Mouse (Mus musculus): ENCODE data around the gene Eif5b. TPM values are rescaled to one million over a fixed set of nuclear protein-coding genes. Genes with fewer than 3 reads are reported as not detected.
"Not testable (repeated sequence)": the region's sequence is repeated elsewhere in the genome, so short reads cannot be mapped to it uniquely, and the experiment has no call there.

Eif5b gene
- 6.5 and 6.9 TPM in 2 replicates for polyA plus RNA-seq (2012; rRNA removed)

DNA sequence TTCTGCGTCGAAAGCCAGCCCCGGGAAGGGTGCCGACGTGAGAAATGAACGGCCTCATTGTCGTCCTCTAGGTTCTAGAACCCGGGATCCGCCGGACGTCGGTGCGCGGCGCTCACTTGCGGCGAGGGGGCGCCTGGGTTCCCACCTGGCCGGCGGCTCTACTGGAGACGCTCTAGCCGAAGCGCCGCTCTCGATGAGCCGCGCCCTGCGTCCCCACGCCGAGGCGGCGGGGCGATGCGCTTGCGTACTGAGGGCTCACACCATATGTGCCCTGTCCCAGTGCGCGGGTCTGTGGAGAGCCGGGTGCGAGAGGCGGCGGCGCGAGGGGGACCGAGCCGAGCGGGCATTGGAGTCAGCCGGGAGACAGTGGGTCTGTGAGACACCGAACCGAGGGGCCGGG lies at the start of gene Eif5b, which contains the start of gene Txndc9:
TSS of gene Eif5b (plus strand) at position 144 of the 400 bp plus-strand sequence.
TSS of gene Txndc9 (minus strand) at position 27 of the 400 bp plus-strand sequence.
- peak; percentile 73 for DNase-seq (ENCODE audit: low read depth, low spot score)
- under 1% methylated on average over 50 of the region's 50 CpGs for WGBS

DNA sequence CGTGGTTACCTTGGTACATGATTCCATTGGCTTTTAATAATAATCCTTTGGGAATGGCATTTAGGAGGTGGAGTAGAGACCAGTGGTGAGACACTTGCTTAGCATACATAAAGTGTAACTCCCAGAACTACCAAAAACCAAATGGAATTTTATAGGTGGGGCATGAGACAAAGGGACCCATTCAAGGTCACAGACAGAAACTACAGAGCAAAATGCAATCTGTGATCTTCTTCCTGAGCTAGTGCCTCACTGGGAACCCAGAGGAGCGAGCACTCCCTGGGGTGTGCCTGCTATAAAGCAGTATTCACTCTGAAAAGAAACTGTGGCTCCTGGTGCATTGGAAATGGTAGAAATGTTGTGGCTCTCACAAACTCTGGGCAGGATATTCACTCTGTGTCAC lies 48.9 kb upstream of the Eif5b start:
- DNase-seq (ENCODE audit: low read depth, low spot score): no peak
- WGBS: 46% methylated on average over 2 of the region's 2 CpGs

DNA sequence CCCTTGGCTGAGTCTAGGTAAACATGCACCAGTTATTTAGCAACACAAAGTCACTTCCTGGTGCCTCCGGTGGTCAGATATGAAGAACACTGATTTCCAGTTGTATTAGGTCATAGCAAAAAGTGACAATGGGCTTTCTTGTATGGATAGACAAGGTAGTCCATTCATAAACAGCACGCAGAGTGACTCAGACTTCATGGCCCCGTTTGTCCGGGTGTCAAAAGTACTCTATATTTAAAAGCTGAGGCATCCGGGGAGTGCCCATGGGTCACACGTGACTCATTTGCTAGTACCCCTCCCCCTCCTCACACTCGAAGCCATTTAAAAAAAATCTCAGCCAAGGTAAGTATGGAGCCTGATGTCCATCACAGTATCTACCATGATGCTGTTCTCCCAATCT lies 43.0 kb upstream of the Eif5b start:
- DNase-seq (ENCODE audit: low read depth, low spot score): no peak
- WGBS: 39% methylated on average over 7 of the region's 7 CpGs

DNA sequence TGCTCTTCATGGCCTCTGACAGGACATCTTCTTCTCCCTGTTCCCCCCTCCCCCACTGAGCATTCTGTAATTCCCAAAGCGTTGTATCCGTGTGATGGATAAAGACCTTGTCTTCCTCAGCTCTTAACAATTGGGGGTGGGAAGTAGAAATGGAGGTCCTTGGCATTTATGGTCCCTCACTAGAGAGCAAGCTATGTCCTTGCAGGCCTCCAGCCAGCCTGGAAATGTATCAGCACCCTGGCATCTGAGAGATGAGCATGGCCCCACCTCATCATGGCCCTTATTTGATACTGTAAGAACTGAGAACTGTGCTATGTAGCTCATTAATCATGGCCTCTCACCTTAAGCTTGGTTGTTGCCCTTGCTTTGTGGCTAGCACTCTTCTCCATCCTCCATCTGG lies 42.6 kb upstream of the Eif5b start:
- 89% methylated on average over 2 of the region's 2 CpGs for WGBS

DNA sequence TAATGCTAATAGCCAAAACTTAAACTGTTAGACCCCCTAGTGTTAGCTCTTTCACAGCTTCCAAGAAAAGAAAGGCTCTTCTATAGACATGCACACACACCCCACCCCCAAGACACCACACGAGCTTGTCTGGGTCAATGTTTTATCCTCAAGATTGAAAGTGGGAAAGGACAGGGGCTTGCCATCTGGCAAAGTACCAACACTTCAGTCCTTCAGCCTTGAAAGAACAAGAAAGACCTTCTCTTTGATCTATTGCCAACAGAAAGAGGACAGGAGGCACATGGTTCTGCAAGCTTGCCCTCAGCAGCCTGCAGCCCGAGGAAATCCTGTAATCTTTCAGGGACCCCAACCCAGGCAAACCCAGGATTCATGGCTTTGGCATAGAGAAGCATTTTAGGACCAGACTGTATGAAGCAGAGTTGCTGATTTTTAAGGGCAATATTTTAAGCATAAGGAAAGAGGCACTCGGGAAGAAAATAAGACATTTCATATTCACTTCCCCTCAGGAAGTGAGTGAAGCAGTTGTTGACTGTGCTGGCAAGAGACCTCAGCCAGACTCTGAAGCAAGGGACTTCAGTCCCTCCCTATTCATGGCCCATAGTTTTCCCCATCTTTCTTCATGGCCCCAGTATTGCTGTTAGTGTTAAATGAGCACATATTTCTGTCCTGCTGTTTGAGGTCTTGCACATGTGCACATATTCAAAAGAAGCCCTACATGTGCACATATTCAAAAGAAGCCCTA lies 40.9 kb upstream of the Eif5b start:
- WGBS: 18% methylated on average over 3 of the region's 3 CpGs
- DNase-seq (ENCODE audit: low read depth, low spot score): no peak

More for the DNA sequence above, 42.6 kb upstream of the Eif5b start:
- DNase-seq (ENCODE audit: low read depth, low spot score): no peak

DNA sequence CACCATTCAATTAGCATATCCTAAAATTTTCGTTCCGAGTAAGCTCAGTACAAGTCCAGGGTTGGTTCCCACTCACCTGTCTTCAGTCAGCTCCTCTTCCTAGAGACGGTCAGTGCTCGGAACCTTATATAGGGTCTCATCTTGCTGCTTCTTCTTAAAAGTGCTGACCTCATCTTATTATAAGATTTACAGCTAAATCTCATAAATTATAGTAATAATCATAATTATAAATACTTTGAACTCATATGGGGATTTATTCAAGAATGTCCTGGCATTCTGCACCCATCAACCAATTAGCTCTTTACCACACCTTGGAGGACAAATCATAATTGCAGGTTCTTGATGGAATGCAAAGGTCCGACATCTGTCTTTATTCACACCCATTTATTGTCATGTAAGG lies 40.2 kb upstream of the Eif5b start, which contains the start of gene Lyg1:
TSS of gene Lyg1 (minus strand) at position 101 of the 400 bp plus-strand sequence.
- 78% methylated on average over 5 of the region's 5 CpGs for WGBS
- no peak for DNase-seq (ENCODE audit: low read depth, low spot score)

DNA sequence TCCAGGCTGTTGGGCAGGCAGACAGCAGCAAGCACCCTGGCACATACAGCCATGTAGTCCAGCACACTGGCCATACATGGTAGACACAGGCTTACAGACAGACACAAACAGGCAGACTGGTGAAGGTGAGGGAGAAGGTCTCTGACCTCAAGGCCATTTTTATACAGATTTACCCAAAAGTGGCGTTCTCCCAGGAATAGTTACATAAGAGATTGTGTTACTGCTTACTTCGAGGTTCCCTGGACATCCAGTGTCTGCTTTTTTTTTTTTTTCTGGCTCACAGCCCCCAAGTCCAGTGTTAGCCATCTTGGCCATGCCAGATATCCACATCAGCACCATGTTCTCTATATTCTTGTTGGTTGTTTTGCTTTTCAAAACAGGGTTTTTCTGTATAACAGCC lies 39.3 kb upstream of the Eif5b start:
- 73% methylated on average over 2 of the region's 2 CpGs for WGBS

DNA sequence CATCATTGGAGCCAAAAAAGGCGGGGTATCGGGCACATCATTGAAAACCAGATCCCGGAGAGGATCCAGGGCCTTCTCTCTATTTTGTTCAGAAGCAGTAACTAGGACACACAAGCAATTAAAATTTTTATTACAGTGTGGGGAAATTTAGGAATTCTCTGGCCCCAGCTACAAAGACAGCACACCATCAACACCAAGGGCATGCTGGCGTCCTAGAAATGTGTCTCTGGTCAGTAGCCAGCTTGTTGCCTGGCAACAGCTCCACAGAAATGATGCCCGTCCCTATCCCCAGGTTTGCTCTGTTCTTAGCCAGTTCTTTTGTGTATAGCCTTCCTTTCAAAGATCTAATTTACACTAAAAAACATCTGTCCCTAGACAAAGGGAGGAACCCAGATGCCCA lies 38.3 kb upstream of the Eif5b start:
- DNase-seq (ENCODE audit: low read depth, low spot score): no peak
- 70% methylated on average over 5 of the region's 5 CpGs for WGBS

More for the DNA sequence above, 39.3 kb upstream of the Eif5b start:
- no peak for DNase-seq (ENCODE audit: low read depth, low spot score)

DNA sequence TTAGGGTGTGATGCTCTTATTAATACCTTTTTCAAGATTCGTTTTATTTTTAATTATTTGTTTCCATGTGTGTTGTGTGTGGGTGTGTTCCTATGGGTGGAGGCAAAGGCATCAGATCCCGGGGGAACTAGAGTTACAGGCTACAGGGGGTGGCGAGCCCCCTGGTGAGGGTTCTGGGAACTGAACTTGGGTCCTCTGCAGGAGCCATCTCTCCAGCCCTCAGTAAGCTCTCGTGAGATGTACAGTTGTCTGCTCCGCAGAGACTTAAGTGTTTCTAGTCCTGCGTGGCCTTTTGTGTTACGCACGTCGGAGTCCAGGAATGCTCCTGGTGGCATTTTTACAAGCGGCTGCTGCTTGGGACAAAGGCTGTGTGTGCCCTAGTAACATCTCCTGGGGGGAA lies 32.2 kb upstream of the Eif5b start:
- 43% methylated on average over 10 of the region's 10 CpGs for WGBS
- DNase-seq (ENCODE audit: low read depth, low spot score): no peak

DNA sequence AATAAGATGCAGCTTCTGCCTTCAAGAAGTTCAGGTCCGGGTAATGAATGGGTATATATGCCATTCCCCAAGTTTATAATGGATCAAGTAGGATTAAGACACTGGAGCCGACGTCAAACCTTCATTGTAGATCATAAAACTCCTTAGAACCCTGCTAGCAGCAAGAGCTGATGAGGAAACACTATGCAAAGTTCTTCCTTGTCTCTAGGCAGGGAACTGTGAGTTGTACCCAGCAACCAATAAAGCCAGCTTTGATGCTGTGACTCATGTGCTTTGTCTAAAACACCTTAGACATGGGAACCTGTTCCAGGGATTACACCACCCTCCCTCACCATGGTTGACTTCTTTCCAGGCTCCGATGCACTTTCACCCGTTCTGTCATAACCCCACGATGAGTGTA lies 29.1 kb upstream of the Eif5b start:
- 36% methylated on average over 6 of the region's 6 CpGs for WGBS
- peak; percentile 19 for DNase-seq (ENCODE audit: low read depth, low spot score)

DNA sequence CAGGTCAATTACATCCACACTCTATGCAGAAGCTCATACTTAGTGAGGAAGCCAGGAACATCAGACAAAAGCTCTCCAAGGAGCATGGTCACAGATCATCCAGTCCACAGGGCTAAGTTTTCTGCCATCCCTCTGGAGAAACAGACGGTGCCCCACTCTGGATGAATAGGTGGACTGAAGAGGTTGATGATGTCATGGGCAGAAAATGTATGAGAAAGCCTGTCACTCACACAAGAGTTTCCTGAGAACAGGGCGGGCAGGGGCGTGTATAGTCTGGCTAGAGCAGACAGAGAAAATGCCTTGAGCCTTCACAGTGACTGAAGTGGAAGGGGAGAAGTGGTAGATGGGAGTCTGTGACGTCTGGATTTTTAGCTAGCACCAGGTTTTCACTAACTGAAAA lies 26.3 kb upstream of the Eif5b start:
- no peak for DNase-seq (ENCODE audit: low read depth, low spot score)
- 43% methylated on average over 4 of the region's 4 CpGs for WGBS

DNA sequence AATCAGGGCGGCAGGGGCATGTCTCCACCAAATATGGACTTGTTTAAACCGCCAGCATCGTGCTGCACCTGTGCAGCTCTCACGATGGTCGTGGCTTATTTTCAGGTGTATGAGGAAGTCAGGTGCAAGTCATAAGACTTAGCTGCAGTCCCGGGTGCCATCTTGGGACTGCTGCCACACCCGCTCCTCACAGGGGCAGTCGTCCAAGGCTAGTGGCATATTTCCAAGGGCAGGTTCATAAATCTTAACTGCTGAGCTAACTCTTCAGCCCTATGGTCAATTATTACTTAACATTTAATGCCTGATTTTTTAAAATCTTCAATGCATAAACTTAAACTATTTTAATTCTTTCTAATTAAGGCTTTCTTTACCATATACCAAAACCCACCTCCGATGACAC lies 21.1 kb upstream of the Eif5b start:
- 40% methylated on average over 9 of the region's 9 CpGs for WGBS

DNA sequence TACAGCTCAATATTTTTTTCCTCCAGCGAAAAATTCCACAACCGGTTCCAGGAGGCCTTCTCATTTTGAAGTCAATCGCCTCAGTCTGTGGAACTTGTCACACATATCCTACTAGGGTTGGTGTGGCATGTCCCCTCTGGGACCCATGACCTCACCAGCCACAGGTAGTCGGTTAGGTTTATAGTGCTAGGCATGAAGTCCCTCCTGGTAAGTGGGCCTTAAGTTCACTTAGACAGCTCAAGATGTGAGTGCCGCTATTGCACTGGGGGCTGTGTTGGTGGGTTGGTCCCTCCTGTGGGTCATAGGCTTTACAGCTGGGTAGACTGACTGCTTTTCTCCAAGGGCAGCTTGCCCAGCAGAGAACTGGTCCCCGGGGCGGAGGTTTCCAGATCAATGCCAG lies 20.5 kb upstream of the Eif5b start:
- no peak for DNase-seq (ENCODE audit: low read depth, low spot score)
- WGBS: 91% methylated on average over 7 of the region's 7 CpGs

More for the DNA sequence above, 21.1 kb upstream of the Eif5b start:
- not testable (repeated sequence) for DNase-seq (ENCODE audit: low read depth, low spot score)

DNA sequence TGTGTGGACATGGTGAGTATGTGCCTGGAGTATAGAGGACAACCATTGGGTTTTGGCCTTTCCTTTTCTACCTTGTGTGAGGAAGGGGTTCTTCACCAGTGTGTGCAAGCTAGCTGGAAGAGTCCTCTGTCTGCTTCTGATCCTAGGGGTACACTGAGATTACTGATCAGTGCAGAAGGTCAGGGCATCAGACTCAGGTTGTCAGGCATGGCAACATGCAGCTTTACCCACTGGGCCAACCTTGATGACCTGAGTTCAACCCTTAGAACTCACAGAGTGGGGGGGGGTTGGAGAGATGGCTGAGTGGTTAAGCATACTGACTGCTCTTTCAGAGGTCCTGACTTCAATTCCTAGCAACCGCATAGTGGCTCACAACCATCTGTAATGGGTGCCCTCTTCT lies 13.5 kb upstream of the Eif5b start:
- no peak for DNase-seq (ENCODE audit: low read depth, low spot score)
- WGBS: 94% methylated on average over 1 of the region's 1 CpGs

DNA sequence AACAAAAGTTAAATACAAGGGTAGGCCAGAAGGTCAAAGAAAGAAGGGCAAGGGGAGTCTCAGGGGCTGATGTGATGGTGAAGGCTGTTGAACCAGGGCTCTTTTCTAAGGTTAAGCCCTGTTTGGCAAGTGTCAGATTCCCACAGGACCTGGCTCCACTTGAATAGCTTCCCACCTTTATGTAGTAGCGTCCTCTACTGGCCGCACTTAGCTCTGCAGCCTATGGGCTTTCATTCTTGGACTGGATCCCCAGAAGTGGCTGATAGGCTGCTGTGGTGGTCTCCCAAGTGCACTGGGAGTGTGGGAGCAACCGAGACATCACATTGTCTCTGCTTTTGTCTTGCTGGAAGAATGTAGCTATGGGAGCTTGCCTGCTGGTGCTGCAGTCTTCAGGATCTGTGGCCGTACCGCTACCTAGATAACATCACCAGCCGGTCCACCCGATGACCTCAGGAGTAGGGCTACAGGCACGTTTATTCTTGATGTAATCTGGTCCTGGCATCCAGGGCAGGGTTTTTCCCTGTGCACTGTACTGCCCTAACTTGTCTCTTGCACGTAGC lies 12.0 kb upstream of the Eif5b start:
- 84% methylated on average over 9 of the region's 9 CpGs for WGBS
- DNase-seq (ENCODE audit: low read depth, low spot score): no peak

DNA sequence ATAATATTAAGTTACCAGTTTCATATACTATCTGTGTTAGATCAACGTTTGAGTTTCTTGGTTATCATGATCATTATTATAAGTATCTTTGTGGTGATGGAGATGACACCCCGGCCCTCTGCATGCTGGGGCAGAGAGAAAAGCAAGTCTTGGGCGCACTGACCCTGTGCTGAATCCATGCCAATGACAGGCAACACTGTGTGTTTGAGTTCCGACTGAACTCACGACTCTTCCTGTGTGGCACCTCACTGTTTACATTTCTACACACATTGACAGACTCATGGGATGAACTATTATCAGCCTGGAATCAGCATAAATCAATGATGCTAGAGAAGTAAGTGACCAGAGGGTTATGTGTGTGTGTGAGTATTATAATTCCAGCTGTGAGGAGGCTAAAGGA lies 10.0 kb upstream of the Eif5b start:
- DNase-seq (ENCODE audit: low read depth, low spot score): no peak
- 67% methylated on average over 5 of the region's 5 CpGs for WGBS

DNA sequence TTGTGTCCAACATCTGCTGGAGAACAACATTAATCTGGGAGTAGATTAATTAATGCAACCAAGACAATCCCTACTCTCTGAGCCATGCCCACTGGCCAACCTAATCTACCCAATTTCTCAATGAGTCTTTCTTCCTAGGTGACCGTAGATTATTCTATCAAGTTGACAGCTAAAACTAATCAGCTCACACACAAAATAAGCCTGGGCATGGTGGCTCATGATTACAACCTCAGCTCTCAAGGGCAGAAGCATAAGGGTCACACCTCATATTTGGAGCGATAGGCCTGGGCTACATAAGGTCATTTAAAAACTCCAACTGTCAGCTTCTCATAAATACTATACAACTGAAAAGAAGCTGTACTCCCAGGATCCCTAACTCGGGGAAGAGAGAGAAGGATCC lies 1.6 kb upstream of the Eif5b start:
- WGBS: 27% methylated on average over 3 of the region's 3 CpGs
- DNase-seq (ENCODE audit: low read depth, low spot score): no peak

DNA sequence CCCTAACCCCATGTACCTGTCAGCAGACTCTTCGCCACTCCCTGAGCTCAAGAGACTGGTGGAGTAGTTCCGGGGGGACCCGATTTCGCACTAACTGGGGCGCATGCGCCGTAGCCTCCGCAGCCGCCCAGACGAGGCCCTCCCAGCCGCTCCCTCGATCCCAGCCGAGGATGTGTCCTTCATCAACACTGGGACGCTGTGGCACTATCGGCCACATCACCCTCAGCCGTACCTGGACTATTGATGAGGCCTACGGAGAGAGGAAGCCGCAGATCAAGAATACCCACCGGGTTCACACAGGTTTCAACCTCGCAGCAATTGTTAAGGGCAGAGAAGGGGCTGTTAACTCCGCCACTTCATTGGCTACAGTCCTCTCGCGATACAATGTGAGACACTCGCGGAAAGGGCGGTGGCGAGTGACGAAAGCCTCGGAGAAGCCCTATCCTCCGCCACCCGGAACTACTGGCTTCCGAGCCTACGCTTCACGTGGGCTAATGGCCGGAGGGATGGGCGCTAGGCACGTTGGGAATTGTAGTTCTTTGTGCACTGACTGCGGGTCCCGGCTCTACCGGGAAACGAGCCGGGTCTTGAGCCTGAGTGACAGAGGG lies 829 bp upstream of the Eif5b start:
- under 1% methylated on average over 42 of the region's 42 CpGs for WGBS
- DNase-seq (ENCODE audit: low read depth, low spot score): peak; percentile 97

DNA sequence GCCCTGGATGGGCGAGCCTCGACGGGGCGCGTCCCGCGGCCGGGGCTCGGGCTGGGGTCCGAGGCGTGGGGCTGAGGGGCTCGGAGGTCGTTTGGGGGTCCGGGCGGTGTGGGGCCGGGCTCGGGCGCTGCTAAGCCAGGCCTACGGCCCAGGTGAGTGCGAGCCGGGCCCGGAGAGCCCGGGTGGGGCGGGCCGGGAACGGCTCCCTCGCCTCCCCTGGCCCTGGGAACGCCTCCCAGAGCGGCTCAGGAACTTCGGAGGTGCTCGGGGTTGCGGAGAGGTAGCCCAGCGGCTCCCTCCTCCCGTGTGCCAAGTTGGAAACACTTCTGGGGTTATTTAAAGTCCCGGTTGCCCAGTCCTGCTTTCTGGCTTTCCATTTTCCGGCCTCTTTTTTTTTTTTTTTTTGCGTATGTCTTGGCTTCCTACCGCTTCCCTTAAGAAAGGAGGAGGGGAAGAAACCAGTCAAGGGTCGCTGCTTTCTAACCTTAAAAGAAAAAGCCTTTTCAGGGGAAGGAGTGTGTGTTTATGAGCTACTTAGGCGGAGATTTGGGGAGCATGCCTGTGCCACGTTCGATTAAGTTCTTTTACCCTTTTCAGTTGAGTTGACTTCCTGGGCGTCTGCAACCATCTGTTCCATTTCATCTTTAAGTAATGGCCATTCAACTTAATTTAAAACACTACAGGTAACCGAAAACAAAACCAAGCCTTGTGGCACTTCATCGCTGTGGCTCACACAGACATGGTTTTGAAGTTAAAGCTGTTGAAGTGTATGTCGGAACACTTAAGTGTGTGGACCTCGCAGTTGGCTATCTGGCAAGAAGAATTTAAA lies 775 bp downstream of the Eif5b start:
- DNase-seq (ENCODE audit: low read depth, low spot score): no peak
- 1% methylated on average over 44 of the region's 47 CpGs for WGBS

DNA sequence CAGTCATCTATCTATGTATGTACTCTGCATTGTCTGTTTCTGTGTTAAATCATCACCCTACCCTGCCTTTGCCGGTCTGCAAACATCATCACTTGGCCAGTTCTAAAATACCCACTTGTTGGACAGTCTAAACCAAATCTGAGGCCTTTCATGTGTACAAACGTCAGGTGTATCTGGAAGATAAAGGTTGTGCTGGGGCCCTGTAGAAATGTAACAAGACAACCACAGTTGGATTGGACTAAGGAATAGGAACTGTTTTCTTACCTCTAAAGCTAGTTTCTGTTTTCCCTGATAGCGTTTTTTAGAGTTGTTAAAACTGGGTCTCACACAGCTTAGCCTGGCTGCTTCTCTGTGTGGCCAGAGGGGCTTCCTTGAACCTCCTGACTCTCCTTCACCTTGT lies 1.7 kb downstream of the Eif5b start:
- no peak for DNase-seq (ENCODE audit: low read depth, low spot score)
- 50% methylated on average over 3 of the region's 3 CpGs for WGBS
